Mouse (Mus musculus): ENCODE data around the gene Rad50. TPM values are rescaled to one million over a fixed set of nuclear protein-coding genes. Genes with fewer than 3 reads are reported as not detected.

The Rad50 gene
- polyA plus RNA-seq, 1 experiment: 6.7 TPM

DNA sequence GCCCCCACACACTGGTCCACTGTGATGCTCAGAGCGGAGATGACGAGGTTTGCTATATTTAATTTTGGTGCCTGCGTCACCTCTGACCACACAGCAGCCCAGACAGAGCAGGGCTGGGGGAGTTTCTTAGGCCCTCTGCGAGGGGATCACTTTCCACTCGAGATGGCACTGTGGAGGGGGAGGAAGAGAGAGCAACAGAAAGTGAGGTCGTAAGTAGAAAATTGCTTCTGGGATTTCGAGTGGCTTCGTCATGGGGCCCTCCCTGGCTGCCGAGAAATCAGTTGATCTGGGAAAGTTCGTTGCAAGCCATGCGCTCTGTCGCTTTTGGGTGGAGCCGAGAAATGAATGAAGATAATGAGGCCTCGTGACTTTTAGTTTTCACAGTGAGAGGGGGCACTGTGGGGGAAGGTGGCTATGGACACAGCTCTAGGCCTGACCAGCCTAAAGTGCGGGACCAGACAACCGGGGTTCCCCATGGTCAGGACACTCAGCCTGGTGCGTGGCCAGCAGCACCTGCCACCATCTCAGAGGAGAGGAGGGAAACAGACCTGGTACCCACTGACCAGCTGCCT, 80.2 kb downstream of the Rad50 start:
- no peak for TF ChIP-seq CTCF (IDR thresholded peaks at IDR 0.05; ENCODE audit: insufficient read depth, low read length)
- Histone ChIP-seq H3K4me1 (ENCODE audit: control insufficient read depth, insufficient read depth, low read length) (no peaks in the 10 kb centered on the region), H3K4me3 (replicated peaks; ENCODE audit: extremely low read depth, low read depth, low read length) (no peak overlapping the region)
- no peak for DNase-seq
- 81% methylated on average over 17 of the region's 17 CpGs for WGBS

DNA sequence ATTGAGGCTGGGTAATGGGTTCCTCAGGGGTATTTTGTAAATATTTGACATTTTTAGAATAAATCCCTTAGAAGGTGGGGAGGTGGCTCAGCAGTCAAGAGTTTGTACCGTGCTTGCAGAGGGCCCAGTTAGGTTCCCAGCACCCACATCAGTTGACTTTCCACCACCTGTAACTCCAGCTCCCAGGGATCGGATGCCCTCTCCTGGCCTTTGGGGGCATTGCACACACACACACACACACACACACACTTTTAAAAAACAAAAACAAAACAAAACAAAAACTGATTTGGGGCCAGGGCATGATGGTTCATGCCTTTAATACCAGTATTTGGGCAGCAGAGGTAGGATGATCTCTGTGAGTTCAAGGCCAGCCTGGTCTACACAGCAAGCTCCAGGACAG, 83.0 kb downstream of the Rad50 start:
- WGBS: 96% methylated on average over 2 of the region's 2 CpGs
- Histone ChIP-seq H3K4me3 (replicated peaks; ENCODE audit: extremely low read depth, low read depth, low read length) (no peak overlapping the region), H3K4me1 (ENCODE audit: control insufficient read depth, insufficient read depth, low read length) (no peaks in the 10 kb centered on the region)
- no peak for DNase-seq
- TF ChIP-seq CTCF (IDR thresholded peaks at IDR 0.05; ENCODE audit: insufficient read depth, low read length) (no peak), POLR2A (IDR thresholded peaks at IDR 0.05; ENCODE audit: borderline replicate concordance, extremely low read depth, low read depth, low read length) (no peak)

DNA sequence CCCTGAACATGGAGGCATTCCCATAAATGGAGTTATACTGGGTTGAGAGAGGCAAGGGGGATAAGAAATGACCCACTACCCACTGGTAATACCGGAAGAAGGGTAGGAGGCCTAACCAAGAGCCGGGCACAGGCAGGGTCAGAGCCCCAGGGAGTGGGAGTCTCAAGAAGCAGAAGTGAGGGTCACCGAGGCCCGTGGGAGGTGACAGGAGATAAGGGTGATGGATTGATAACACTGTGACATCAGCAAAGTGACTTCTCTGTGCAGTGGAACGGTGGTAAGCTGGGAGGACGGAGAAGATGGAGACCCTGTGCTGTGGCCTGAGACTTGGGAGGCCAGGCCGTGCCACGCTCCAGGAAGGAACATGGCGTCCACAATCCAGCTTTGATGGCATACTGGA, 83.5 kb downstream of the Rad50 start:
- no peak for DNase-seq
- Histone ChIP-seq H3K4me1 (ENCODE audit: control insufficient read depth, insufficient read depth, low read length) (no peaks in the 10 kb centered on the region), H3K4me3 (replicated peaks; ENCODE audit: extremely low read depth, low read depth, low read length) (no peak overlapping the region)
- WGBS: 74% methylated on average over 9 of the region's 9 CpGs
- TF ChIP-seq CTCF (IDR thresholded peaks at IDR 0.05; ENCODE audit: insufficient read depth, low read length) (no peak), POLR2A (IDR thresholded peaks at IDR 0.05; ENCODE audit: borderline replicate concordance, extremely low read depth, low read depth, low read length) (no peak)

DNA sequence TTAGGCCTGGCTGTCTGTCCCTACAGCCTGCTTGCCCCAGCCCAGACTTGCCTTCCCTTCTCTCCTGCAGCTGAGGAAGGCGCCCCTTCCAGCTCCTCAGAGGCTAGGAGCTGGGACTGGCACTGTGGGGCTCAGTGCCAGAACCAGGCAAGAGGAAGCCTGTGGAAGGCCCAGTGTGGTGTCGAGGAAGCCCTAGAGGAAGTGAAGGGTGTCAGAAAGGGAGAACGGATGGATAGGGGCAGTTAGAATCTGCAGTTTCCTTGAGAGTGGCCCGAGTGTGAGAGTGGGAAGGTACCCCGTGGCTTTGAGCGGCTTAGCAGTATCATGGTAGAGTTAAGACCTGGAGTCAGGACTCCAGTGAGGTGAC, 84.7 kb downstream of the Rad50 start:
- 43% methylated on average over 6 of the region's 6 CpGs for WGBS
- Histone ChIP-seq H3K4me1 (ENCODE audit: control insufficient read depth, insufficient read depth, low read length) (peaks cover under 1% of the 10 kb centered on the region; the same call in 1 of the 2 replicates), H3K4me3 (replicated peaks; ENCODE audit: extremely low read depth, low read depth, low read length) (no peak overlapping the region)
- TF ChIP-seq CTCF (IDR thresholded peaks at IDR 0.05; ENCODE audit: insufficient read depth, low read length) (no peak), POLR2A (IDR thresholded peaks at IDR 0.05; ENCODE audit: borderline replicate concordance, extremely low read depth, low read depth, low read length) (no peak)
- DNase-seq: no peak

DNA sequence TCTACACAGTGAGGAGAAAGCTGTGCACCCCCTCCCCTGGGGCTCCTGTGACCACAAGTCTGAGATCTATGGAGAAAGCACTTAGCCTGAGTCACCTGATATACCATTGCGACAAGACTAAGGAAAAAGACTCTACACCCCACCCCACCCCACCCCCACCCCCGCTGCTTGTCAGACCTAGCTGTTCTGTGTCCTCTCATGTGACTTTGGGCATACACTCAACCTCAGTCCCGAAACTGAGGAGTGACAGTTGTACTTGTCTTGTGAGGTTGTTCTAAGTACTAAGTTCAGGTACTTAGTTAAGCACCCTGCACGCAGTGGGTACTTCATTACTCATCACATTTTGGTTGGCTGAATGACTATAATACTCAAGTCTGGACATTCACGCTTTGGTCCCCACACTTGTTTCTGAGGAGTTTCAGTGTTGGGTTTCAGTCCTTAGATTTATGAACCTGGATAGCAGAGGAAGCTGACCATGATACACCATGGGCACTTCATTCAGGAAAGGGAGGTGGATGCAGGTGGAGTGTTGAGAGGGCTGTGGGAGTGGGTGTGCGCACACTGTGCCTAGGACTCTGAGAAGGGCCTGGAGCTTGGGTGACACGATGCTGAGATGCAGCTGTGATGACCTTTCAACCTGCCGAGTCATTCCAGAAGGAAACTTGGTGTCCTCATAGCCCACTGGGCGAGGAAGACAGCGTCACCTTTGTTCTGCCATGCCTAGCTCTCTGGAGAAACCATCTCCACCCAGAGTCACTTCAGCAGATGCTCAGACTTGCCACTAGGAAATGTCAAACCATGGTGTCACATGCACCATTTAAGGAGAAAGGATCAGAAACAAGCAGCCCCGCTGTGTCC, 85.3 kb downstream of the Rad50 start:
- Histone ChIP-seq H3K4me3 (replicated peaks; ENCODE audit: extremely low read depth, low read depth, low read length) (no peak overlapping the region), H3K4me1 (ENCODE audit: control insufficient read depth, insufficient read depth, low read length) (peaks cover 4% of the 10 kb centered on the region)
- WGBS: 84% methylated on average over 11 of the region's 11 CpGs
- DNase-seq: no peak
- TF ChIP-seq CTCF (IDR thresholded peaks at IDR 0.05; ENCODE audit: insufficient read depth, low read length): no peak
- TF ChIP-seq POLR2A (IDR thresholded peaks at IDR 0.05; ENCODE audit: borderline replicate concordance, extremely low read depth, low read depth, low read length): no peak

DNA sequence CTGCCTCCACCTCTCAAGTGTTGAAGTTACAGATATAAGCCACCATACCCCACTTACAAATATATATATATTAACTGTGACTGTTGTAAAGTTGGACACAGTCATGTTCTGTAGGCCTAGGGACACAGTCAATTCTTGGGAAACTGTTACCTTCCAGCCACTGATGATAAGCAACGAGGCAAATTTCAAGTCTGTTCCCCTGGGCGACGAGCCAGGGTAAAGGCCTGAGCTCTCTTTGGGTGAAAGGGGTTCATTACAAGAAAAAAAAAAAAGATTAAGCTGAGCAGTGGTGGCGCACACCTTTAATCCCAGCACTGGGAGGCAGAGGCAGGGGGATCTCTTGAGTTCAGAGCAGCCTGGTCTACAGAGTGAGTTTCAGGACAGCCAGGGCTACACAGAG, 87.0 kb downstream of the Rad50 start:
- H3K4me1 ChIP-seq (ENCODE audit: control insufficient read depth, insufficient read depth, low read length): peaks cover 4% of the 10 kb centered on the region
- DNase-seq: no peak
- H3K4me3 ChIP-seq (replicated peaks; ENCODE audit: extremely low read depth, low read depth, low read length): no peak overlapping the region
- TF ChIP-seq POLR2A (IDR thresholded peaks at IDR 0.05; ENCODE audit: borderline replicate concordance, extremely low read depth, low read depth, low read length): no peak
- TF ChIP-seq CTCF (IDR thresholded peaks at IDR 0.05; ENCODE audit: insufficient read depth, low read length): no peak
- WGBS: 89% methylated on average over 4 of the region's 4 CpGs

DNA sequence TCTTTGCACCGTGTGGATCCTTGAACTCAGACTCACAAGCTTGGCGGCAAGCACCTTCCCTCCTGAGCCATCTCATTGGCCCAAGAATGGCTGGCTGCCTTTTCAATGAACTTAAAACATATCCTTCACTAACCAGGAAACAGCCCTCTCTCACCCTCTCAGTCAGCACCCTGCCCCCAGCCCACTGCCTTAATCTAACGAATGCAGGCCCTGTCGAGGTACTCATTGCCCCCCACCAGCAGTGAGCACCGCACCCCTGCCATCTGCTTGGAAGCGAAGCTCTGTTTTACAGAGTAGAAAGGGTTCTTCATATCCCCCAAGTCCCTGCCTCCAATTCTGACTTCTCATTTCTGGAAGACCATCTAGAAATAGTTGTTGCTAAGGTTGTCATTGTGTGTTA, 87.7 kb downstream of the Rad50 start:
- TF ChIP-seq POLR2A (IDR thresholded peaks at IDR 0.05; ENCODE audit: borderline replicate concordance, extremely low read depth, low read depth, low read length): no peak
- WGBS: 69% methylated on average over 6 of the region's 6 CpGs
- no peak for DNase-seq

DNA sequence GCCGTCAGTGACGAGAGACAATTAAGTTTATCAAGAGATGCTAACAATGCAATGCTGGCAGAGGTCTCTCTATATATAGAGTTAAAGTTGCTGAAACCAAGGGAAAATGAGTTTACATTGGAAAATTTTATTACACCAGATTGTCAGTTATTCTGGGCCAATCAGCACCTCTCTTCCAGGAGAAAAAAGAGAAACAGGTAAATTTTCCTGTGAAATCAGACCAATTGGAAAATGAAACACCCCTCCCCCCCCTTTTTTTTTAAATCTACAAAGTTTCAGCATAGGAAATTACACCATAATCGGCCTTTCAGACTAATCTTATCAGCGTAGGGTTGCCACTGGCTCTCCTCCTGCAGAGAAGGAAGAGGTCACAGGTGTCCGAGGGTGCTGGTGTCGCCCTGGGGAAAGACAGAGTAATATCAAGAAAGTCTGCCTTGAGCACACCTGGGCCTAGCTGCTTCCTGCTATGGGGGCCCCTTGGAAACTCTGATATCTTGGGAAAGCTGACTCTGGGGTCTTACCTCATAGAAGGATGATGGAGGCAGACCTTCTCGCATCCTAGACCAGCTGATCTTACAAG, 88.4 kb downstream of the Rad50 start, which contains the start of gene Il4:
Gene Il4, minus strand, starts transcription at position 51 of the 580 bp plus-strand sequence.
- no peak for TF ChIP-seq POLR2A (IDR thresholded peaks at IDR 0.05; ENCODE audit: borderline replicate concordance, extremely low read depth, low read depth, low read length)
- TF ChIP-seq CTCF (IDR thresholded peaks at IDR 0.05; ENCODE audit: insufficient read depth, low read length): no peak

More for the DNA sequence above, 87.7 kb downstream of the Rad50 start:
- no peak overlapping the region for H3K4me3 ChIP-seq (replicated peaks; ENCODE audit: extremely low read depth, low read depth, low read length)
- H3K4me1 ChIP-seq (ENCODE audit: control insufficient read depth, insufficient read depth, low read length): peaks cover 4% of the 10 kb centered on the region

DNA sequence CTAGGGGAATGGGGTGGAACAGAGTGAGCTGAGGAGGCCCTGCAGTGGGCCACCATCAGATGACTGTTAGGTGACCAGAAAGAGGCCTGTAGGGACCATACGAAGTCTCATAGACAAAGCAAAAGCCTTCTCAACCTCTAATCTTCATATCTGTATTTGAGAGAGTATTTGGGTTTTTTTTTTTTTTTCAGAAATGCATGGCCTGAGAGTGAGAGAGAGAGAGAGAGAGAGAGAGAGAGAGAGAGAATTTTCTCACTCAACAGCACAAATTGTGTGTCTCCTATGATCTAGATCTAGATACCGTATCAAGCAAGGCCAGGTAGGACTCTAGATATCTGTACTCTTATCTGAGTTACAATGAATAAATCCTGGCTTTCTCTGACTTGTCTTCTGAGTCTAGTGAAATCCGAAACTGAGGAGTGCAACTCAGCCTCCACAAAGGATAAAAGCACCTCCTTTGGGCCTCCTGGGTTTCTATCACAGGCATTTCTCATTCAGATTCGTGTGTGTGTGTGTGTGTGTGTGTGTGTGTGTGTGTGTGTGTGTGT, 89.5 kb downstream of the Rad50 start:
- H3K4me3 ChIP-seq (replicated peaks; ENCODE audit: extremely low read depth, low read depth, low read length): no peak overlapping the region
- DNase-seq: no peak
- H3K4me1 ChIP-seq (ENCODE audit: control insufficient read depth, insufficient read depth, low read length): peaks cover 4% of the 10 kb centered on the region
- WGBS: 70% methylated on average over 4 of the region's 4 CpGs
- no peak for TF ChIP-seq CTCF (IDR thresholded peaks at IDR 0.05; ENCODE audit: insufficient read depth, low read length)
- TF ChIP-seq POLR2A (IDR thresholded peaks at IDR 0.05; ENCODE audit: borderline replicate concordance, extremely low read depth, low read depth, low read length): no peak

More for the DNA sequence above, 88.4 kb downstream of the Rad50 start, which contains the start of gene Il4:
- Histone ChIP-seq H3K4me1 (ENCODE audit: control insufficient read depth, insufficient read depth, low read length) (peaks cover 4% of the 10 kb centered on the region), H3K4me3 (replicated peaks; ENCODE audit: extremely low read depth, low read depth, low read length) (no peak within 1 kb of the TSS)
- DNase-seq: no peak
- 77% methylated on average over 7 of the region's 7 CpGs for WGBS
